Mouse (Mus musculus): ENCODE data around the gene Slain2.
"Not testable (repeated sequence)": the region's sequence is repeated elsewhere in the genome, so short reads cannot be mapped to it uniquely, and the experiment has no call there.

Slain2 gene

DNA sequence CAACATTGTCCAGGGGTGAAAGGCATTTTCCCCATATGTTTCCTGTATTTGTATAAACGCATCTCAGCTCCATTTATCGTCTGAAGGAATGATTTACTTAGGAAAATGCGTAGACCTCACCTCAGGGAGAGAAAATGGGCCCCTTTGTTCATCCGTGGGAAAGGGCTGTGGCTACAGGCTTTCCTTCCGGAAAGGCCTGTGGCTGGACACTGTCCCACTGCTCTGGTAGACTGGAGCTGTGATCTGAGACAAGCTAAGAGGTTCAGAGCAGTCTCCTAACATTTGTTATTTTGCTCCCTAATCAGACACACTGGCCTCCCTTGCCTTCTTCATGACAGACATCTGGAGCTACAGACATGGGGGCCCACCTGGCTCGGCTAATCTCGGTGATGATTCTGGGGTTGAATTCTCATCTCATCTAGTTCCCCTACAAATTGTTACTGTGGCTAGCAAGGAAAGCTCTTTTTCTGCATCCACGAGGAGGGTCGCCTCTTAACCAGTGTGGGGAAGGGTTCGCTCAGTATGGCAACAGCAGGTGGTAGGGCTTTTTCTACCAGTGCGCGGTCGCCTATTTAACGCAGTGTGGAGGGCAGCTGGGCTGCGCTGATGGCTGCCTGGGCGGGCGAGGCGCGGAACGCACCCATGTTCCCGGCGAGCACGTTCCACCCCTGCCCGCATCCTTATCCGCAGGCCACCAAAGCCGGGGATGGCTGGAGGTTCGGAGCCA lies 98.9 kb downstream of the Slain2 start:
- DNase-seq (ENCODE audit: low read depth), result not testable (repeated sequence)

- DNase-seq (ENCODE audit: low read depth), result not testable (repeated sequence)
Observed at GRCm38 (mm10) chr5:73013611-73014287, 99.6 kb downstream of the Slain2 start.

DNA sequence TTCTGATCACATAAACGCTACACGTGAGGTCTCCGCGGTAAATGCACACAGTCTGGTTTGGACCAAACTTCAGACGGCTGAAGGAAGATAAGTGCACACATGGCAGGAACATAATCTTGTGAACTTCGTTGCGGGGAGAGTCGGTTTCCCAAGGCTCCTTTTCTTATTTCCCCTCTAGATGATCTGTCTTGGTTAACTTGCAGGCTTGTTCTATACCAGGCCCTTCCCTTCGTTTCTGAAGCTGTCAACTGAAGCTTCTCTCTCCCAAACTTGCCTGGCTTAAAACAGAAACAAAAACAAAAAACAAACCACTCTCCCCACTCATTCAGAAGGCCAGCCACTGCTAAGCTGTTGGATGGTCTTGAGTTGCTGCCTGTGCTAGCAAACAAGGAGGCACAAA lies 100.6 kb downstream of the Slain2 start:
- no peak for DNase-seq (ENCODE audit: low read depth)

- no peak for DNase-seq (ENCODE audit: low read depth)
Observed at GRCm38 (mm10) chr5:73023801-73024200, 109.7 kb downstream of the Slain2 start.
